40 mouse cellular contexts compared by ENCODE assay signal in the genomic region with DNA sequence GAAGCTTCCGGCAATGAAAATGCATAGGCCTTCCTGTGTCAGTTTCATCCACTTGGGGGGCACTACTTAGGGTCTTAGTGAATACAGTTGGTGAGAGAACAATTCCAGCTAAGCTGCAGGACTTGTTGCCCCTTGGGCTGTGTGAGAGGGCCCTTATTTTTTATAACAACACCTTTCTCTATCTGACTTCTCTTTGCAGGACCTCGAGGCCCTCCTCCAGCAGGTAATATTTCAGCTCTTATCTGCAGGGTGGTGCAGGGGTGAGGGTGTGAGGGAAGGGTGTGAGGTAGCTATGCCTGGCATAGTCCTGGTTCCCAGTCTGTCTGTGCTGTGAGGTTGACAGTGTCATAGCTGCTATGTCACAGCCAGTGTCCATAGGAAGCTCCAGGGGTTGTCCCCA. TPM values are rescaled to one million over a fixed set of nuclear protein-coding genes. Genes with fewer than 3 reads are reported as not detected.
"Had no signal": no experiment of that assay in that cellular context is flagged by ENCODE, and none has a peak within 500 bp of the region (broad histone marks: within the 10 kb centered on the region; RNA-seq: fewer than 3 reads in every experiment).

No protein-coding gene starts in this region.

- H3K4me3 ChIP-seq: left cerebral cortex, adult 2 months; limb, embryonic 10.5 days; limb, embryonic 12.5 days; limb, embryonic 13.5 days; limb, embryonic 15.5 days; liver, embryonic 12.5 days; liver, embryonic 13.5 days; liver, embryonic 15.5 days; lung, embryonic 15.5 days; megakaryocyte, embryonic 14.5 days; midbrain, embryonic 10.5 days; midbrain, embryonic 12.5 days; midbrain, embryonic 13.5 days; midbrain, embryonic 15.5 days; myocyte had no signal

- H3K36me3 ChIP-seq: limb, embryonic 10.5 days; limb, embryonic 12.5 days; limb, embryonic 13.5 days; limb, embryonic 15.5 days; liver, embryonic 12.5 days; liver, embryonic 13.5 days; liver, embryonic 15.5 days; lung, embryonic 15.5 days; midbrain, embryonic 10.5 days; midbrain, embryonic 12.5 days; midbrain, embryonic 13.5 days; midbrain, embryonic 15.5 days had no signal

- H3K27ac ChIP-seq: left cerebral cortex, adult 2 months; limb, embryonic 10.5 days; limb, embryonic 12.5 days; limb, embryonic 13.5 days; limb, embryonic 15.5 days; liver, embryonic 12.5 days; liver, embryonic 13.5 days; liver, embryonic 14.5 days; liver, embryonic 15.5 days; lung, embryonic 15.5 days; macrophage; midbrain, embryonic 10.5 days; midbrain, embryonic 12.5 days; midbrain, embryonic 13.5 days; midbrain, embryonic 15.5 days had no signal

- DNase-seq: left cerebral cortex, postnatal 4 days; liver; liver, embryonic 13.5 days; liver, postnatal 0 days; lung, adult 18-20 months; lung, adult 2 months; lung, embryonic 14.5 days; lung, postnatal 10 days; lung, postnatal 14 days; lung, postnatal 36 days; lung, postnatal 4 days; midbrain, embryonic 14.5 days had no signal

RNA-seq across cellular contexts. Expression of a gene that starts 10.8 kb away (rescaled TPM):
- polyA plus RNA-seq: myocyte had no signal

RNA-seq across cellular contexts. Expression of a gene that starts 19.4 kb away (rescaled TPM):
- polyA plus RNA-seq: limb, embryonic 10.5 days; limb, embryonic 11.5 days; limb, embryonic 12.5 days; liver, embryonic 11.5 days; midbrain, embryonic 10.5 days; midbrain, embryonic 11.5 days; midbrain, embryonic 16.5 days; myocyte had no signal

RNA-seq across cellular contexts. Expression of a gene that starts 29.6 kb away (rescaled TPM):
- total RNA-seq: left cerebral cortex, postnatal 36 days; left cerebral cortex, postnatal 4 days had no signal
- polyA plus RNA-seq: limb, embryonic 10.5 days; limb, embryonic 11.5 days; limb, embryonic 12.5 days; limb, embryonic 13.5 days; limb, embryonic 15.5 days; liver, embryonic 11.5 days; lung, embryonic 14.5 days; midbrain, embryonic 10.5 days; midbrain, embryonic 11.5 days; midbrain, embryonic 12.5 days; midbrain, embryonic 13.5 days; midbrain, embryonic 14.5 days; myocyte had no signal

RNA-seq across cellular contexts. Expression of a gene that starts 37.4 kb away (rescaled TPM):
- polyA plus RNA-seq: myocyte had no signal

RNA-seq across cellular contexts. Expression of a gene that starts 57.2 kb away (rescaled TPM):
- total RNA-seq: left cerebral cortex, adult 2 months; left cerebral cortex, adult 8-10 months; left cerebral cortex, postnatal 10 days; left cerebral cortex, postnatal 14 days; left cerebral cortex, postnatal 25 days; left cerebral cortex, postnatal 36 days; left cerebral cortex, postnatal 4 days had no signal
- polyA plus RNA-seq: limb, embryonic 10.5 days; limb, embryonic 13.5 days; limb, embryonic 14.5 days; limb, embryonic 15.5 days; liver, embryonic 11.5 days; liver, embryonic 12.5 days; liver, embryonic 13.5 days; liver, embryonic 14.5 days; liver, embryonic 15.5 days; liver, embryonic 16.5 days; liver, postnatal 0 days; lung, embryonic 14.5 days; lung, postnatal 0 days; midbrain, embryonic 10.5 days; midbrain, embryonic 11.5 days; midbrain, embryonic 12.5 days; midbrain, embryonic 13.5 days; midbrain, embryonic 14.5 days; myocyte had no signal
